Mouse (Mus musculus) forebrain, embryonic 12.5 days (tissue): ENCODE measurements around the gene Spg7. TPM values are rescaled to one million over a fixed set of nuclear protein-coding genes. Genes with fewer than 3 reads are reported as not detected.
"Not testable (repeated sequence)": the region's sequence is repeated elsewhere in the genome, so short reads cannot be mapped to it uniquely, and the experiment has no call there.

ENCODE experiments used
- ATAC-seq: fragments of 200-750 bp; cut with Nextera tagmentation; 2 replicates; pipeline ENCODE4 v1.8.0; 2017; ENCODE audit warnings: moderate TSS enrichment; ENCODE audit not compliant: low FRiP score
- H3K27ac ChIP-seq: fragments of 300-500 bp; sonication (generic); 2 replicates; pipeline ENCODE4 v1.5.1; 2016; ENCODE audit warnings: mild to moderate bottlenecking
- H3K27me3 ChIP-seq: fragments of 300-500 bp; sonication (generic); 2 replicates; pipeline ENCODE4 v1.6.1; 2016; ENCODE audit warnings: mild to moderate bottlenecking
- H3K36me3 ChIP-seq: fragments of 300-500 bp; sonication (generic); replicated peaks from 2 replicates; pipeline ENCODE4 v1.6.1; 2016; ENCODE audit warnings: mild to moderate bottlenecking
- H3K4me1 ChIP-seq: fragments of 300-500 bp; sonication (generic); 2 replicates; pipeline ENCODE4 v1.6.1; 2016
- H3K4me2 ChIP-seq: fragments of 300-500 bp; sonication (generic); 2 replicates; pipeline ENCODE4 v1.6.1; 2016; ENCODE audit warnings: mild to moderate bottlenecking, moderate library complexity
- H3K4me3 ChIP-seq: fragments of 300-500 bp; sonication (generic); replicated peaks from 2 replicates; pipeline ENCODE4 v1.5.1; 2016; ENCODE audit warnings: mild to moderate bottlenecking
- H3K9ac ChIP-seq: fragments of 300-500 bp; sonication (generic); 2 replicates; pipeline ENCODE4 v1.6.1; 2016; ENCODE audit warnings: mild to moderate bottlenecking
- H3K9me3 ChIP-seq: fragments of 300-500 bp; sonication (generic); 2 replicates; pipeline ENCODE4 v1.6.1; 2016
- WGBS: fragments of 180-500 bp; shearing (Covaris S2); methylation state at CpG from one replicate; pipeline ENCODE4 v1.1.7; 2016; 5-methylcytosine and 5-hydroxymethylcytosine counted together
- polyA plus RNA-seq: library from polyadenylated mRNA; unstranded; fragments of >200 nt; fragmentation: Nextera tagmentation; extraction: Ambion mirVana; gene quantifications from 2 replicates; pipeline ENCODE4 v1.2.1, GENCODE M21; 2016

Spg7 gene
- polyA plus RNA-seq, 1 experiment from 2014 or later = 59.1 TPM

- Histone ChIP-seq H3K4me1 (peaks cover 28% of the 10 kb centered on the region), H3K4me3 (peak overlapping the region; percentile 85), H3K27ac (peak overlapping the region; percentile 92), H3K27me3 (no peaks in the 10 kb centered on the region), H3K36me3 (peaks cover 18% of the 10 kb centered on the region), H3K9me3 (no peaks in the 10 kb centered on the region), H3K4me2 (peak overlapping the region; percentile 73), H3K9ac (peak overlapping the region; percentile 89)
- no peak for ATAC-seq
- 39% methylated on average over 7 of the region's 7 CpGs for WGBS
Observed at GRCm38 (mm10) chr8:123066101-123066683, 3.5 kb downstream of the Spg7 start.

- H3K9me3 ChIP-seq = no peaks in the 10 kb centered on the region
- peaks cover 65% of the 10 kb centered on the region for H3K36me3 ChIP-seq
- no peak overlapping the region for H3K4me3 ChIP-seq
- ATAC-seq = no peak
- WGBS = 89% methylated on average over 4 of the region's 4 CpGs
- H3K4me1 ChIP-seq = peaks cover 15% of the 10 kb centered on the region
- no peaks in the 10 kb centered on the region for H3K27me3 ChIP-seq
- H3K9ac ChIP-seq = no peak overlapping the region
- H3K27ac ChIP-seq = no peak overlapping the region
- no peak overlapping the region for H3K4me2 ChIP-seq
Observed at GRCm38 (mm10) chr8:123071176-123071575, 8.4 kb downstream of the Spg7 start.

GRCm38 (mm10) chr8:123077213-123077612 lies 14.5 kb downstream of the Spg7 start:
- Histone ChIP-seq H3K27me3 (no peaks in the 10 kb centered on the region), H3K4me2 (no peak overlapping the region), H3K4me3 (no peak overlapping the region), H3K4me1 (no peaks in the 10 kb centered on the region), H3K9ac (no peak overlapping the region), H3K36me3 (peaks cover 94% of the 10 kb centered on the region), H3K27ac (no peak overlapping the region), H3K9me3 (no peaks in the 10 kb centered on the region)
- WGBS = 89% methylated on average over 6 of the region's 6 CpGs
- no peak for ATAC-seq

GRCm38 (mm10) chr8:123082993-123083392 lies 20.3 kb downstream of the Spg7 start:
- H3K4me1 ChIP-seq = no peaks in the 10 kb centered on the region
- no peak overlapping the region for H3K4me2 ChIP-seq
- no peak overlapping the region for H3K27ac ChIP-seq
- H3K27me3 ChIP-seq = no peaks in the 10 kb centered on the region
- H3K4me3 ChIP-seq = no peak overlapping the region
- H3K9ac ChIP-seq = no peak overlapping the region
- ATAC-seq = no peak
- H3K36me3 ChIP-seq = peaks cover 93% of the 10 kb centered on the region
- no peaks in the 10 kb centered on the region for H3K9me3 ChIP-seq
- WGBS = 90% methylated on average over 6 of the region's 6 CpGs

- Histone ChIP-seq H3K27me3 (no peaks in the 10 kb centered on the region), H3K36me3 (peaks cover 96% of the 10 kb centered on the region), H3K9me3 (no peaks in the 10 kb centered on the region), H3K4me2 (no peak overlapping the region), H3K4me1 (no peaks in the 10 kb centered on the region), H3K9ac (no peak overlapping the region), H3K27ac (no peak overlapping the region), H3K4me3 (no peak overlapping the region)
- WGBS = 92% methylated on average over 12 of the region's 12 CpGs
- ATAC-seq = no peak
Observed at GRCm38 (mm10) chr8:123083610-123084009, 20.9 kb downstream of the Spg7 start.

GRCm38 (mm10) chr8:123087289-123087688 lies 24.5 kb downstream of the Spg7 start:
- 93% methylated on average over 9 of the region's 9 CpGs for WGBS
- no peak overlapping the region for H3K9ac ChIP-seq
- no peak for ATAC-seq

GRCm38 (mm10) chr8:123097216-123097615 lies 34.5 kb downstream of the Spg7 start:
- peaks cover 3% of the 10 kb centered on the region for H3K4me1 ChIP-seq
- H3K4me3 ChIP-seq = no peak overlapping the region
- WGBS = 93% methylated on average over 11 of the region's 11 CpGs
- no peak overlapping the region for H3K9ac ChIP-seq
- ATAC-seq = no peak
- no peaks in the 10 kb centered on the region for H3K27me3 ChIP-seq
- H3K4me2 ChIP-seq = no peak overlapping the region
- no peaks in the 10 kb centered on the region for H3K9me3 ChIP-seq
- no peak overlapping the region for H3K27ac ChIP-seq
- peaks cover 48% of the 10 kb centered on the region for H3K36me3 ChIP-seq

More at GRCm38 (mm10) chr8:123087289-123087688, 24.5 kb downstream of the Spg7 start:
- Histone ChIP-seq H3K4me1 (no peaks in the 10 kb centered on the region), H3K27ac (no peak overlapping the region), H3K4me3 (no peak overlapping the region), H3K4me2 (no peak overlapping the region), H3K27me3 (no peaks in the 10 kb centered on the region), H3K9me3 (no peaks in the 10 kb centered on the region), H3K36me3 (peaks cover 96% of the 10 kb centered on the region)

- H3K9me3 ChIP-seq = no peaks in the 10 kb centered on the region
- no peak overlapping the region for H3K9ac ChIP-seq
- H3K4me1 ChIP-seq = peaks cover 3% of the 10 kb centered on the region
- no peak overlapping the region for H3K4me3 ChIP-seq
- H3K27me3 ChIP-seq = no peaks in the 10 kb centered on the region
- no peak overlapping the region for H3K27ac ChIP-seq
- no peak overlapping the region for H3K4me2 ChIP-seq
- WGBS = 72% methylated on average over 11 of the region's 12 CpGs
- no peak for ATAC-seq
- peaks cover 48% of the 10 kb centered on the region for H3K36me3 ChIP-seq
Observed at GRCm38 (mm10) chr8:123097786-123098584, 35.2 kb downstream of the Spg7 start.

GRCm38 (mm10) chr8:123100288-123100687 lies 37.5 kb downstream of the Spg7 start:
- WGBS = 55% methylated on average over 8 of the region's 8 CpGs

GRCm38 (mm10) chr8:123101244-123101643 lies 38.5 kb downstream of the Spg7 start:
- H3K9me3 ChIP-seq = no peaks in the 10 kb centered on the region
- no peak for ATAC-seq
- no peaks in the 10 kb centered on the region for H3K27me3 ChIP-seq
- H3K36me3 ChIP-seq = peaks cover 49% of the 10 kb centered on the region
- peak overlapping the region; percentile 64; the same call in 1 of the 2 replicates for H3K9ac ChIP-seq
- H3K4me3 ChIP-seq = no peak overlapping the region
- H3K4me1 ChIP-seq = peaks cover 15% of the 10 kb centered on the region
- WGBS = 84% methylated on average over 4 of the region's 4 CpGs
- no peak overlapping the region for H3K27ac ChIP-seq
- H3K4me2 ChIP-seq = peak overlapping the region; percentile 68

More at GRCm38 (mm10) chr8:123100288-123100687, 37.5 kb downstream of the Spg7 start:
- peaks cover 49% of the 10 kb centered on the region for H3K36me3 ChIP-seq
- ATAC-seq = no peak
- no peaks in the 10 kb centered on the region for H3K9me3 ChIP-seq
- peaks cover 15% of the 10 kb centered on the region for H3K4me1 ChIP-seq
- no peak overlapping the region for H3K27ac ChIP-seq
- H3K4me2 ChIP-seq = no peak overlapping the region
- H3K4me3 ChIP-seq = no peak overlapping the region
- H3K27me3 ChIP-seq = no peaks in the 10 kb centered on the region
- no peak overlapping the region for H3K9ac ChIP-seq

GRCm38 (mm10) chr8:123101735-123102685 lies 39.3 kb downstream of the Spg7 start, which contains the start of gene Rpl13:
Rpl13 (plus strand) TSS chr8:123102350.
- Histone ChIP-seq H3K9ac (peak within 1 kb of the TSS; percentile 96), H3K4me1 (peaks cover 15% of the 10 kb centered on the region), H3K4me3 (peak within 1 kb of the TSS; percentile 80), H3K27ac (peak within 1 kb of the TSS; percentile 96), H3K9me3 (no peaks in the 10 kb centered on the region), H3K4me2 (peak within 1 kb of the TSS; percentile 95), H3K36me3 (peaks cover 45% of the 10 kb centered on the region), H3K27me3 (no peaks in the 10 kb centered on the region)
- WGBS = 1% methylated on average over 56 of the region's 56 CpGs
- ATAC-seq = peak; percentile 97

- Histone ChIP-seq H3K4me2 (peak overlapping the region; percentile 95), H3K9ac (peak overlapping the region; percentile 96), H3K27ac (peak overlapping the region; percentile 96; the same call in 1 of the 2 replicates), H3K36me3 (peaks cover 37% of the 10 kb centered on the region), H3K4me3 (peak overlapping the region; percentile 80), H3K4me1 (peaks cover 15% of the 10 kb centered on the region)
- under 1% methylated on average over 26 of the region's 26 CpGs for WGBS
- 0 out of 2 replicates have a peak, but pooled peaks have one; percentile 34 for ATAC-seq
- H3K9me3 ChIP-seq, H3K27me3 ChIP-seq: not testable (repeated sequence)
Observed at GRCm38 (mm10) chr8:123102855-123103254, 40.1 kb downstream of the Spg7 start.
